Mouse (Mus musculus) right cerebral cortex, adult 2 months (tissue): Measurements from ENCODE around the gene Tnni1.
A peak's percentile ranks its signal among the peaks of the same experiment; 100 is the strongest.

Source experiments
- DNase-seq, 2 experiments: peaks; one replicate each; pipeline ENCODE4 v3.0.0; 2021 to 2022; ENCODE audit warnings: low spot score in 2 of 2

Gene Tnni1

GRCm38 (mm10) chr1:135778780-135779535, at the start of gene Tnni1:
TSS of gene Tnni1 (plus strand) at chr1:135779434.
- DNase-seq, result peak in 1 of 2 experiments; percentile 39

DNA sequence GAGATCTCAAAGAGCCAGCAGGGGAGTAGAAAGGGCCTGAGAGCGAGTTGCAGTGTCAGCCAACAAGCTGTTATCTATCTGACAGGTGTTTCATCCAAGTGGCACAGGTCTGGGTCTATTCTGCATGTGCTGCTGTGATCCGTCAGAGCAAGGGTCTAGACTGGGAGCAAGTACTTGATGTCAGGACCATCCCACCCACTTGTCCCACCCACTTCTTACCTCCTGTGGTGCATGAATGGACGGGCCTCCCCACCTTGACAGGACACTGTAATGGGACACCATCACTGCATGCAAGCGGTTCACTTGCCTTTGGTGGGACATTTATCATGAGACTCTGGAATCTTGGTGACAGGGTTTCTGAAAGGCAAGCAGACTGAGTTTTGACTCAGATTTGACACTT, 49.4 kb upstream of the Tnni1 start:
- no peak for DNase-seq

GRCm38 (mm10) chr1:135730296-135730695, 48.9 kb upstream of the Tnni1 start:
- no peak for DNase-seq

GRCm38 (mm10) chr1:135731393-135731792, 47.8 kb upstream of the Tnni1 start:
- DNase-seq, result no peak

DNA sequence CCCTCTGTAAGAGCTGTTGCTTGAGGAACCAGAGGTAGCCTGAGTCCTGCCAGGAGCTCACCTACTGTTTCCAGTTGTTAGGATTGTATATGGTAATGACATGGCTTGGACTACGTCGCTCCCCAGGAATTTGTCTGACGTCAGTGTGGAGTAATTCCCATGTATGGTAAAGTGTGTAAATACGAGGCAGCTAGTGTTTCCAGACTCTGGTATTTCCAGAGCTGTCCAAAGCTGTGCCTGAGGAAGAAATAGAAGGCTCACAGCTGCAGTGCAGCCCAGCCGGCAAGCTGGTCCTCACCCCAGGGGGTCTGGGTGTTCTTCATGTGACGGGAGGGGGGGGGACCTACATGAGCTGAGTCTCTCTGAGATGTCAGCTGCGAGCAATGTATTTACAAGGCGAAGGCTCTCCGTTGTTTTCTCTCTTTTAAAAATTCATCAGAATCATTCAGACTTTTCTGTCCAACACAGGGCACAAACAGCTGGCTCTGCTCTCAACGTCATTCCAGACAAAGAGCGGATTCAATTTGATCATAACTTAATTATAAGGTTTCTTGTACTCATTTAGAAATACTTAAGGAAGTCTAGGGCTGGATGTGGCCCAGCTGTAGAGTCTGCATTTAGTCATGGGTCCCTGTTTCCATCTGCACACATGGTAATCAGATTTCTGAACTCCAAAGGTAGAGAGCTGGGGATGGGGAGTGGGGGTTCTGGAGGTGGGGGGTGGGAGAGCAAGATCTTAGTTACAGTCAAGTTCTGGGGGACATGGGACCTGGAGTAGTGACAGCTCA, 47.1 kb upstream of the Tnni1 start:
- DNase-seq, result no peak

GRCm38 (mm10) chr1:135734225-135734937, 44.9 kb upstream of the Tnni1 start:
- DNase-seq, result peak; percentile 47 to 65

GRCm38 (mm10) chr1:135735460-135735859, 43.8 kb upstream of the Tnni1 start:
- DNase-seq, result no peak

- no peak for DNase-seq
Observed at GRCm38 (mm10) chr1:135744987-135745386, 34.2 kb upstream of the Tnni1 start.

- no peak for DNase-seq
Observed at GRCm38 (mm10) chr1:135746248-135746647, 33.0 kb upstream of the Tnni1 start.

- DNase-seq, result peak; percentile 93 to 95
Observed at GRCm38 (mm10) chr1:135752737-135753348, 26.4 kb upstream of the Tnni1 start.

- no peak for DNase-seq
Observed at GRCm38 (mm10) chr1:135755287-135755686, 23.9 kb upstream of the Tnni1 start.

DNA sequence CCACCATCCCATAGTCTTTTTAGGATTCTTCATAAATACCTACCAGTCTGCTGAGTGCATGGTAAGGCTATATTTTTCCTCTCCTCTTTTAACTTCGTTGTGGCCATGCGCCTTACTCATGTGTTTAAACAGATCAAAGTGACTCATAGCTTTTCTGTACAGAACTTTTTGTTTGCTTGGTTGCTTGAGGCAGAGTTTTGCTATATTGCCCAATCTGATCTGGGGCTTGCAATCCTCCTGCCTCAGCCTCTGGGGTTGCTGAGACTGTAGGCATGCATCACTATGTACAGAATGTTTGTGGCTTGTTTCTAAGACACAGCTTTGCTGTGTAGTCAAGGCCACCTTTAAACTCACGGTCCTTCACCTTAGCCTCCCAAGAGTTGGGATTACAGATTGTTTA, 23.3 kb upstream of the Tnni1 start:
- no peak for DNase-seq

DNA sequence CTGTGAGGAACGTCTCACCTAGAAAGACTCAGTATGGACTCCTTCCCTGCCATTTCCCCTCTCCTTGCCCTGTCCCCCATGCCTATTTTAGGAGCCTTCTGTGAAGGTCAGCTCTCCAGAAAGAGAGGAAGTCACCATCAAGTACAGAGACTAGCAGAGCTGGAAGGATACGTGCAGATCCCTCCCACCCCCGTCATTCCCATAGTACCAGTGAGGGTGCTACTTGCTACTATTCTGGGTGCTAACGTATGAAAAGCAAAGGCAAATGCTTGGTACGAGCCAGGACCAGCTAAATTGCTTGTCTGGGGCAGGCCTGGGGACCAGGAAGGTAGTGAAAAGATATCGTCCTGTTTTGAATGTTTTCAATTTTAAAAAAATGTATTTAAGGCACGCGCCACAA, 21.9 kb upstream of the Tnni1 start:
- DNase-seq, result no peak

GRCm38 (mm10) chr1:135759685-135760084, 19.5 kb upstream of the Tnni1 start:
- DNase-seq, result no peak

GRCm38 (mm10) chr1:135760216-135760615, 19.0 kb upstream of the Tnni1 start:
- DNase-seq, result no peak

- no peak for DNase-seq
Observed at GRCm38 (mm10) chr1:135761728-135762127, 17.5 kb upstream of the Tnni1 start.

DNA sequence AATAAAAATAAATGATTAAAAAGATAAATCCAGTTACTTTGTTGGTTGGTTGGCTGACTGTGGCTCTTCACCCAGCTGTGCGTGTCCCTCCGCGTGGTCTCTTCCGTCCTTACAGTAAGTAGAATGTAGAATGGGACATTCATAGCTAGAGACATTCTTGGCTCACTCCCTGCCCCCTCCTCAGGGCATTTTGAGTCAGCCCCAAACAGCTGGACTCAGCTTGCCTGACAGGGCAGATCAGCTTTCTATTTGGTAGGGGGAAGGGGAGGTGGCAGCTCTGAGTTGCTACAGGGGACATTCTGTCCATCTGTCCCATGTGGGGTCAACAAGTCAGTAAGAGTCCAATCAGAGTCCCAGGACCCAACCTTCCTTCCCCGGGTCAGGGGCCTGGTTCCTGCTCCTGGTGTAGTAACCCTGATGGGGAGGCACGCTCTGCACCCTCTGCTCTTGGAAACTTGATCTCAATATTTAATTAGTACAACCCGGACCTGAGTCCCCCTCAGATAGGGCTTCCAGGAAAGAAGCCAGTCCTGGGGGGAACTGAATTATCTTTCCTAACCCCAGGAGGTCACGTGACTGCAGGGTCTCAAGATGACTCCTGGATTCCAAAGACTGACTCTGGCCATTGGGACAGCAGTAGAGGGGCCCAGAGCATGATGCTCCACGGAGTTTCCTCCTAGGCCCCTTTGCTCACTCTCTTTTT, 15.6 kb upstream of the Tnni1 start:
- no peak for DNase-seq

- no peak for DNase-seq
Observed at GRCm38 (mm10) chr1:135764206-135764528, 15.1 kb upstream of the Tnni1 start.

DNA sequence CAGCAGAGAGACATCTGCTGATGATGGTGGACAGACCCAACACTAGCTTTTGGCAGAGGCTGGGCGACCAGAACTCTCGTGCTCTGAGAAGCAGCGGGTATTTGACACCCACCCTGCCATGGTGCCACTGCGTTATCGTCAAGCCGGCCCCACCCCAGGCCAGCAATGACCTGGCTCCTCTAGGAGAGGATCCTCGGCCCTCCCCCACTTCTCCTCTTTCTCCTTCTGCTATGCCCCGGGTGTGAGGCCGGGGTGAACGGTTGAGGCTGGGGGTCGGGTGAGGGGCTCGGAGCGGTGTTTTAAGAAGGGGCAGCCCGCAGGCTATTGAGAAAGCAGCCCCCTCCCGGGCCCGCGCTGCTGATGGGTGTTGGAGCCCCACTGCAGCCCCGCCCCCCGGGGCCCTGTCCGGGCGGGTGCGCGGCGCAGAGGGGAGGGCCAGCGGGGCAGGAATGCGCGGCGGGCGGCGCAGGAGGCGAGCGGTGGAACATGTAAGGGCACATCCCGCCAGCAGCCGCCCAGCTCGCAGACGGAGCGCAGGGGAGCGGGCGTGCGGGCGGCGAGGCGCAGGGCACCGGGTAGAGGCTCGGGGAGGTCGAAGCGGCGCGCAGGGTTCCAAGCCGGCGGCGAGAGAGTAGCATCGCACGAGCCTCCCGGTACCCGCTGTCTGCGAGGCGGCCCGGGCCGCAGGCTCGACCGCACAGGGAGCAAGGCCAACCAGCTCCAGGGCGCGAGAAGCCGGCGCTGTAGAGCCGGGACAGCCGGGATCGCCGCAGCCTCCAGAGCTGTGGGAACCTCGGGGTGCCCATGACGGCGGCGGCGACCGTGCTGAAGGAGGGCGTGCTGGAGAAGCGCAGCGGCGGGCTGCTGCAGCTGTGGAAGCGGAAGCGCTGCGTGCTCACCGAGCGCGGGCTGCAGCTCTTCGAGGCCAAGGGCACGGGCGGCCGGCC, 13.3 kb upstream of the Tnni1 start, which contains the start of gene Phlda3:
Gene Phlda3 (plus strand): TSS at position 475 of the 947 bp plus-strand sequence.
- DNase-seq, result peak; percentile 37 to 52

- no peak for DNase-seq
Observed at GRCm38 (mm10) chr1:135766592-135767306, 12.5 kb upstream of the Tnni1 start.
